Mouse (Mus musculus) lung, adult 2 months (tissue): ENCODE measurements around the gene Plcl2.

Experiments used
- CTCF ChIP-seq: fragments of 200-500 bp; IDR thresholded peaks from 2 replicates; pipeline ENCODE4 v1.5.1; 2011; ENCODE audit warnings: mild to moderate bottlenecking, low read length, control low read depth; ENCODE audit not compliant: insufficient read depth
- POLR2A ChIP-seq: fragments of 200-500 bp; IDR thresholded peaks from 2 replicates; pipeline ENCODE4 v1.6.1; 2011; ENCODE audit warnings: low read depth, mild to moderate bottlenecking, control low read depth, low read length, borderline replicate concordance; ENCODE audit errors: extremely low read depth

- no peak for TF ChIP-seq CTCF
- no peak for TF ChIP-seq POLR2A
Observed at GRCm38 (mm10) chr17:50508055-50508774, 988 bp upstream of the Plcl2 start.
